Mouse (Mus musculus) intestine, embryonic 14.5 days (tissue): ENCODE measurements around the gene Uqcr11. TPM values are rescaled to one million over a fixed set of nuclear protein-coding genes. Genes with fewer than 3 reads are reported as not detected.

Experiments used
- ATAC-seq: fragments of 200-750 bp; cut with Nextera tagmentation; replicated peaks from 2 replicates; pipeline ENCODE4 v1.8.0; 2017; ENCODE audit warnings: low read depth, moderate number of reproducible peaks, moderate TSS enrichment, moderate library complexity; ENCODE audit not compliant: low FRiP score, low TSS enrichment
- DNase-seq: peaks from one replicate; pipeline ENCODE4 v3.0.0-alpha.2; 2018; ENCODE audit warnings: low spot score
- H3K27ac ChIP-seq: fragments of 300-500 bp; sonication (generic); 2 replicates; pipeline ENCODE4 v1.5.1; 2014; ENCODE audit warnings: low read depth, mild to moderate bottlenecking, control low read depth
- H3K27me3 ChIP-seq: fragments of 300-500 bp; sonication (generic); replicated peaks from 2 replicates; pipeline ENCODE4 v1.6.1; 2014; ENCODE audit warnings: low read length, control low read depth; ENCODE audit not compliant: control insufficient read depth, insufficient read depth
- H3K36me3 ChIP-seq: fragments of 300-500 bp; sonication (generic); 2 replicates; pipeline ENCODE4 v1.6.1; 2014; ENCODE audit warnings: low read length, control low read depth; ENCODE audit not compliant: control insufficient read depth, insufficient read depth
- H3K4me1 ChIP-seq: fragments of 300-500 bp; sonication (generic); replicated peaks from 2 replicates; pipeline ENCODE4 v1.6.1; 2014; ENCODE audit warnings: low read length, control low read depth, mixed read lengths; ENCODE audit not compliant: control insufficient read depth, insufficient read depth
- H3K4me2 ChIP-seq: fragments of 300-500 bp; sonication (generic); 2 replicates; pipeline ENCODE4 v1.6.1; 2014; ENCODE audit warnings: low read length
- H3K4me3 ChIP-seq: fragments of 300-500 bp; sonication (generic); 2 replicates; pipeline ENCODE4 v1.5.1; 2014; ENCODE audit warnings: low read depth, low read length, control low read depth, mixed read lengths
- H3K9ac ChIP-seq: fragments of 300-500 bp; sonication (generic); 2 replicates; pipeline ENCODE4 v1.6.1; 2014; ENCODE audit warnings: mild to moderate bottlenecking, low read length
- H3K9me3 ChIP-seq: fragments of 300-500 bp; sonication (generic); 2 replicates; pipeline ENCODE4 v1.6.1; 2016; ENCODE audit warnings: low read length, control low read depth; ENCODE audit not compliant: control insufficient read depth
- WGBS: fragments of 180-500 bp; shearing (Covaris S2); extraction: QIAGEN DNeasy Blood & Tissue Kit; methylation state at CpG from one replicate; pipeline ENCODE4 v1.1.7; 2014; 5-methylcytosine and 5-hydroxymethylcytosine counted together
- polyA plus RNA-seq: library from polyadenylated mRNA; unstranded; fragments of >200 nt; fragmentation: Nextera tagmentation; extraction: Ambion mirVana; gene quantifications from 2 replicates; pipeline ENCODE4 v1.2.1, GENCODE M21; 2014

Uqcr11 gene
- polyA plus RNA-seq, 1 experiment from 2014 or later, result 1,108 TPM

GRCm38 (mm10) chr10:80368392-80368791 is 38.2 kb downstream of the Uqcr11 start:
- ATAC-seq, result no peak
- no peak for DNase-seq
- WGBS, result 90% methylated on average over 6 of the region's 6 CpGs

GRCm38 (mm10) chr10:80367954-80368353 is 38.7 kb downstream of the Uqcr11 start:
- no peak for DNase-seq
- Histone ChIP-seq H3K27me3 (peaks cover 7% of the 10 kb centered on the region; the same call in 1 of the 2 replicates), H3K36me3 (no peaks in the 10 kb centered on the region), H3K27ac (no peak overlapping the region), H3K4me2 (no peak overlapping the region), H3K4me1 (peaks cover 4% of the 10 kb centered on the region; the same call in 1 of the 2 replicates), H3K9me3 (no peaks in the 10 kb centered on the region), H3K4me3 (no peak overlapping the region), H3K9ac (no peak overlapping the region)
- ATAC-seq, result no peak
- WGBS, result 57% methylated on average over 5 of the region's 5 CpGs

More at GRCm38 (mm10) chr10:80368392-80368791, 38.2 kb downstream of the Uqcr11 start:
- Histone ChIP-seq H3K27ac (no peak overlapping the region), H3K27me3 (peaks cover 7% of the 10 kb centered on the region; the same call in 1 of the 2 replicates), H3K9ac (no peak overlapping the region), H3K36me3 (no peaks in the 10 kb centered on the region), H3K4me2 (no peak overlapping the region), H3K4me1 (peaks cover 4% of the 10 kb centered on the region; the same call in 1 of the 2 replicates), H3K9me3 (no peaks in the 10 kb centered on the region), H3K4me3 (no peak overlapping the region)

GRCm38 (mm10) chr10:80365736-80366135 is 40.9 kb downstream of the Uqcr11 start:
- Histone ChIP-seq H3K27me3 (peaks cover 7% of the 10 kb centered on the region; the same call in 1 of the 2 replicates), H3K4me2 (no peak overlapping the region), H3K9me3 (no peaks in the 10 kb centered on the region), H3K4me1 (no peaks in the 10 kb centered on the region), H3K9ac (no peak overlapping the region), H3K4me3 (no peak overlapping the region), H3K27ac (no peak overlapping the region), H3K36me3 (no peaks in the 10 kb centered on the region)
- 67% methylated on average over 6 of the region's 6 CpGs for WGBS
- DNase-seq (no peak), ATAC-seq (no peak)

- Histone ChIP-seq H3K9ac (no peak overlapping the region), H3K4me1 (no peaks in the 10 kb centered on the region), H3K9me3 (no peaks in the 10 kb centered on the region), H3K27me3 (peaks cover 14% of the 10 kb centered on the region), H3K4me2 (no peak overlapping the region), H3K4me3 (no peak overlapping the region), H3K36me3 (no peaks in the 10 kb centered on the region), H3K27ac (no peak overlapping the region)
- 49% methylated on average over 6 of the region's 6 CpGs for WGBS
- ATAC-seq (no peak), DNase-seq (no peak)
Observed at GRCm38 (mm10) chr10:80363734-80364133, 42.9 kb downstream of the Uqcr11 start.

GRCm38 (mm10) chr10:80357994-80358639 is 48.5 kb downstream of the Uqcr11 start:
- no peak for DNase-seq
- WGBS, result 6% methylated on average over 31 of the region's 31 CpGs

GRCm38 (mm10) chr10:80357336-80357735 is 49.3 kb downstream of the Uqcr11 start:
- 26% methylated on average over 7 of the region's 7 CpGs for WGBS
- no peak overlapping the region for H3K9ac ChIP-seq
- H3K36me3 ChIP-seq, result no peaks in the 10 kb centered on the region
- no peak overlapping the region for H3K4me3 ChIP-seq
- H3K27me3 ChIP-seq, result peaks cover 58% of the 10 kb centered on the region
- H3K27ac ChIP-seq, result no peak overlapping the region
- DNase-seq, result no peak
- no peaks in the 10 kb centered on the region for H3K9me3 ChIP-seq
- H3K4me2 ChIP-seq, result peak overlapping the region; percentile 40
- peaks cover 10% of the 10 kb centered on the region; the same call in 1 of the 2 replicates for H3K4me1 ChIP-seq
- ATAC-seq, result peak; percentile 25; the same call in 1 of the 2 replicates

More at GRCm38 (mm10) chr10:80357994-80358639, 48.5 kb downstream of the Uqcr11 start:
- H3K4me3 ChIP-seq, result peak overlapping the region; percentile 25
- no peaks in the 10 kb centered on the region for H3K9me3 ChIP-seq
- peak overlapping the region; percentile 40 for H3K4me2 ChIP-seq
- ATAC-seq, result peak; percentile 59
- no peaks in the 10 kb centered on the region for H3K36me3 ChIP-seq
- no peak overlapping the region for H3K9ac ChIP-seq
- H3K27me3 ChIP-seq, result peaks cover 52% of the 10 kb centered on the region
- H3K4me1 ChIP-seq, result peaks cover 10% of the 10 kb centered on the region; the same call in 1 of the 2 replicates
- no peak overlapping the region for H3K27ac ChIP-seq

- no peak for DNase-seq
- H3K9me3 ChIP-seq, result no peaks in the 10 kb centered on the region
- no peak for ATAC-seq
- peak overlapping the region; percentile 32 for H3K4me3 ChIP-seq
- peaks cover 64% of the 10 kb centered on the region for H3K27me3 ChIP-seq
- 2% methylated on average over 34 of the region's 34 CpGs for WGBS
- peak overlapping the region; percentile 44 for H3K4me2 ChIP-seq
- H3K36me3 ChIP-seq, result no peaks in the 10 kb centered on the region
- no peak overlapping the region for H3K27ac ChIP-seq
- H3K9ac ChIP-seq, result no peak overlapping the region
- peaks cover 10% of the 10 kb centered on the region; the same call in 1 of the 2 replicates for H3K4me1 ChIP-seq
Observed at GRCm38 (mm10) chr10:80356737-80357136, 49.9 kb downstream of the Uqcr11 start.

GRCm38 (mm10) chr10:80356001-80356682 is 50.5 kb downstream of the Uqcr11 start, which contains the start of gene Plk5:
TSS of gene Plk5 (plus strand) at chr10:80356459.
- no peak for ATAC-seq
- Histone ChIP-seq H3K4me1 (peaks cover 10% of the 10 kb centered on the region; the same call in 1 of the 2 replicates), H3K9me3 (no peaks in the 10 kb centered on the region), H3K36me3 (no peaks in the 10 kb centered on the region), H3K27me3 (peaks cover 70% of the 10 kb centered on the region), H3K9ac (0 out of 2 replicates have a peak within 1 kb of the TSS, but pooled peaks have one; percentile 10), H3K4me2 (peak within 1 kb of the TSS; percentile 44), H3K27ac (no peak within 1 kb of the TSS), H3K4me3 (peak within 1 kb of the TSS; percentile 32)
- no peak for DNase-seq
- whole genome bisulfite sequencing, result 1% methylated on average over 53 of the region's 53 CpGs
